Mouse (Mus musculus) myocyte (in vitro differentiated cells): ENCODE measurements around the gene Kras. TPM values are rescaled to one million over a fixed set of nuclear protein-coding genes. Genes with fewer than 3 reads are reported as not detected.
A peak's percentile ranks its signal among the peaks of the same experiment; 100 is the strongest.

Experiments
- H3K27me3 ChIP-seq: one replicate; pipeline ENCODE4 v1.6.1; 2011; ENCODE audit not compliant: control insufficient read depth, insufficient read depth, insufficient read length
- H3K36me3 ChIP-seq: one replicate; pipeline ENCODE4 v1.6.1; 2011; ENCODE audit not compliant: control insufficient read depth, insufficient read depth
- H3K4me2 ChIP-seq: one replicate; pipeline ENCODE4 v1.6.1; 2011; ENCODE audit warnings: low read depth, control low read depth
- H3K4me3 ChIP-seq: one replicate; pipeline ENCODE4 v1.5.1; 2011; ENCODE audit warnings: mild to moderate bottlenecking, control low read depth, moderate library complexity
- H3K79me2 ChIP-seq: one replicate; pipeline ENCODE4 v1.6.1; 2011; ENCODE audit not compliant: control insufficient read depth, insufficient read depth
- H3ac ChIP-seq: one replicate; pipeline ENCODE4 v1.6.1; 2011; ENCODE audit not compliant: control insufficient read depth, insufficient read length
- CEBPB ChIP-seq: IDR thresholded peaks from 2 replicates; pipeline ENCODE4 v1.6.1; 2011; ENCODE audit warnings: mild to moderate bottlenecking, moderate library complexity; ENCODE audit not compliant: poor library complexity, insufficient read depth, severe bottlenecking
- E2F4 ChIP-seq: IDR thresholded peaks from one replicate; pipeline ENCODE4 v1.6.1; 2011; ENCODE audit warnings: mild to moderate bottlenecking, control low read depth, moderate library complexity; ENCODE audit not compliant: insufficient read depth
- MAX ChIP-seq: IDR thresholded peaks from one replicate; pipeline ENCODE4 v1.6.1; 2011; ENCODE audit warnings: low read depth, mild to moderate bottlenecking, control low read depth
- MYOD1 ChIP-seq, 3 experiments: IDR thresholded peaks; one replicate each; pipeline ENCODE4 v1.6.1; 2011; ENCODE audit warnings: control low read depth in 2 of 3, low read depth in 2 of 3, mild to moderate bottlenecking in 2 of 3, moderate library complexity in 1 of 3; ENCODE audit not compliant: insufficient read length in 2 of 3, control insufficient read depth in 1 of 3
- MYOG ChIP-seq, 3 experiments: IDR thresholded peaks; one replicate each; pipeline ENCODE4 v1.6.1; 2011; ENCODE audit warnings: control low read depth in 2 of 3, low read depth in 2 of 3, mild to moderate bottlenecking in 2 of 3; ENCODE audit not compliant: insufficient read length in 2 of 3, control insufficient read depth in 1 of 3, insufficient read depth in 1 of 3
- POLR2A ChIP-seq: IDR thresholded peaks from one replicate; pipeline ENCODE4 v1.6.1; 2011; ENCODE audit warnings: low read depth, mild to moderate bottlenecking, control low read depth, moderate library complexity; ENCODE audit not compliant: insufficient read length
- POLR2AphosphoS2 ChIP-seq: IDR thresholded peaks from one replicate; pipeline ENCODE4 v1.6.1; 2011; ENCODE audit warnings: low read depth, control low read depth; ENCODE audit not compliant: insufficient read length
- REST ChIP-seq: IDR thresholded peaks from one replicate; pipeline ENCODE4 v1.6.1; 2011; ENCODE audit warnings: mild to moderate bottlenecking, control low read depth, moderate library complexity; ENCODE audit not compliant: insufficient read depth, insufficient read length
- SRF ChIP-seq: IDR thresholded peaks from one replicate; pipeline ENCODE4 v1.6.1; 2011; ENCODE audit warnings: low read depth; ENCODE audit not compliant: control insufficient read depth, insufficient read length
- TCF12 ChIP-seq: IDR thresholded peaks from one replicate; pipeline ENCODE4 v1.6.1; 2011; ENCODE audit warnings: mild to moderate bottlenecking, control low read depth; ENCODE audit not compliant: poor library complexity, insufficient read depth, severe bottlenecking
- TCF3 ChIP-seq: IDR thresholded peaks from one replicate; pipeline ENCODE4 v1.6.1; 2011; ENCODE audit warnings: low read depth, control low read depth; ENCODE audit not compliant: insufficient read length
- USF1 ChIP-seq: IDR thresholded peaks from one replicate; pipeline ENCODE4 v1.6.1; 2011; ENCODE audit warnings: low read depth, mild to moderate bottlenecking, control low read depth, moderate library complexity
- polyA plus RNA-seq: library from polyadenylated mRNA; unstranded; fragments of >200 nt; fragmentation: generic; extraction: Trizol; gene quantifications from one replicate; pipeline ENCODE4 v1.2.1, GENCODE M21; 2012; ENCODE audit warnings: missing spikeins

Kras gene
- polyA plus RNA-seq, 1 experiment, result 15.8 TPM

GRCm38 (mm10) chr6:145262314-145262713 is 12.3 kb upstream of the Kras start:
- Histone ChIP-seq H3K79me2 (no peaks in the 10 kb centered on the region), H3ac (no peak overlapping the region), H3K27me3 (peaks cover 9% of the 10 kb centered on the region), H3K4me3 (no peak overlapping the region), H3K36me3 (no peaks in the 10 kb centered on the region), H3K4me2 (no peak overlapping the region)
- TF ChIP-seq POLR2AphosphoS2, result no peak
- no peak for TF ChIP-seq USF1
- no peak for TF ChIP-seq MAX
- TF ChIP-seq REST, result no peak
- TF ChIP-seq POLR2A, result no peak

GRCm38 (mm10) chr6:145256701-145257073 is 6.6 kb upstream of the Kras start:
- TF ChIP-seq POLR2A (no peak), TCF3 (no peak)
- Histone ChIP-seq H3K36me3 (no peaks in the 10 kb centered on the region), H3K27me3 (no peaks in the 10 kb centered on the region), H3K4me3 (no peak overlapping the region), H3K79me2 (no peaks in the 10 kb centered on the region), H3K4me2 (no peak overlapping the region), H3ac (no peak overlapping the region)

- Histone ChIP-seq H3K27me3 (no peaks in the 10 kb centered on the region), H3K4me2 (no peak overlapping the region), H3K36me3 (no peaks in the 10 kb centered on the region), H3K4me3 (no peak overlapping the region), H3K79me2 (no peaks in the 10 kb centered on the region), H3ac (no peak overlapping the region)
- TF ChIP-seq USF1, result peak; percentile 49
- TF ChIP-seq SRF, result no peak
- TF ChIP-seq TCF3, result no peak
- no peak for TF ChIP-seq MYOD1 (IDR thresholded peaks at IDR 0.05; ENCODE audit: control insufficient read depth in 1 of 3, insufficient read length in 2 of 3, low read depth in 2 of 3)
These were observed 6.1 kb upstream of the Kras start for GRCm38 (mm10) chr6:145255952-145256700.

- Histone ChIP-seq H3K4me3 (peak overlapping the region; percentile 41), H3K4me2 (peak overlapping the region; percentile 91), H3K36me3 (no peaks in the 10 kb centered on the region), H3K79me2 (peaks cover 37% of the 10 kb centered on the region), H3K27me3 (no peaks in the 10 kb centered on the region), H3ac (no peak overlapping the region)
- no peak for TF ChIP-seq TCF3
- no peak for TF ChIP-seq E2F4
- TF ChIP-seq MYOD1 (IDR thresholded peaks at IDR 0.05; ENCODE audit: control insufficient read depth in 1 of 3, insufficient read length in 2 of 3, low read depth in 2 of 3), result no peak
- no peak for TF ChIP-seq CEBPB
- TF ChIP-seq POLR2AphosphoS2, result no peak
- no peak for TF ChIP-seq MYOG (IDR thresholded peaks at IDR 0.05; ENCODE audit: control insufficient read depth in 1 of 3, insufficient read depth in 1 of 3, insufficient read length in 2 of 3, low read depth in 2 of 3)
- TF ChIP-seq REST, result no peak
- no peak for TF ChIP-seq TCF12
- TF ChIP-seq USF1, result no peak
These were observed 781 bp upstream of the Kras start for GRCm38 (mm10) chr6:145250820-145251219.

- Histone ChIP-seq H3K27me3 (no peaks in the 10 kb centered on the region), H3K36me3 (peaks cover 1% of the 10 kb centered on the region), H3K4me2 (peak overlapping the region; percentile 63), H3K79me2 (peaks cover 48% of the 10 kb centered on the region), H3K4me3 (peak overlapping the region; percentile 41), H3ac (peak overlapping the region; percentile 93)
- TF ChIP-seq TCF3 (no peak), MYOG (IDR thresholded peaks at IDR 0.05; ENCODE audit: control insufficient read depth in 1 of 3, insufficient read depth in 1 of 3, insufficient read length in 2 of 3, low read depth in 2 of 3) (peak in 1 of 3 experiments; percentile 46), E2F4 (no peak), TCF12 (no peak), USF1 (no peak), MYOD1 (IDR thresholded peaks at IDR 0.05; ENCODE audit: control insufficient read depth in 1 of 3, insufficient read length in 2 of 3, low read depth in 2 of 3) (peak in 1 of 3 experiments; percentile 67), CEBPB (no peak), SRF (no peak), POLR2AphosphoS2 (no peak), REST (no peak), MAX (no peak), POLR2A (no peak)
These were observed 501 bp downstream of the Kras start for GRCm38 (mm10) chr6:145249291-145250184.
